13 mouse cellular contexts compared by ENCODE assay signal in genomic region chr13:120031676-120032075, GRCm38 (mm10). TPM values are rescaled to one million over a fixed set of nuclear protein-coding genes. Genes with fewer than 3 reads are reported as not detected.
DNase-seq lines count a peak whose midpoint lies in the region.
"Not testable (repeated sequence)": the region's sequence is repeated elsewhere in the genome, so short reads cannot be mapped to it uniquely, and the experiment has no call there.
"Had no signal": no experiment of that assay in that cellular context is flagged by ENCODE, and none has a peak within 500 bp of the region (broad histone marks: within the 10 kb centered on the region; RNA-seq: fewer than 3 reads in every experiment).

No protein-coding gene starts in this region.

- intact Hi-C loops in heart, postnatal 36 days (cut with DNase I); left cerebral cortex, postnatal 36 days (cut with DNase I): not testable (repeated sequence)

- peak; percentile 20 for DNase-seq in T-cell, adult 2 months (ENCODE audit: low spot score)
- peak; percentile 58 to 70 for DNase-seq in frontal cortex, postnatal 25 days (ENCODE audit: low spot score in 2 of 2)
- DNase-seq in heart, postnatal 36 days: peak; percentile 47 to 50
- DNase-seq in layer of hippocampus, adult 11-12 months (ENCODE audit: low spot score): peak; percentile 26
- DNase-seq in left cerebral cortex, postnatal 36 days (ENCODE audit: low spot score in 2 of 2): peak; percentile 57 to 58
- DNase-seq in natural killer cell, adult 2 months (ENCODE audit: low spot score in 2 of 2): peak; percentile 36 to 53
- DNase-seq in spleen, postnatal 10 days (ENCODE audit: low spot score in 2 of 2): peak; percentile 22 to 44
- peak; percentile 15 for DNase-seq in urinary bladder, postnatal 25 days (ENCODE audit: low spot score)

RNA-seq across cellular contexts. Expression of gene Gm36079, which starts 4.9 kb away (rescaled TPM):
- total RNA-seq in heart, postnatal 36 days (2021): not detected
- not detected for total RNA-seq in left cerebral cortex, postnatal 36 days (2021)
- total RNA-seq: adrenal gland, postnatal 4 days; gastrocnemius, postnatal 14 days; heart, adult 8-10 months; left cerebral cortex, postnatal 4 days; midbrain, postnatal 0 days had no signal

RNA-seq across cellular contexts. Expression of gene Gm21188, which starts 20.3 kb away (rescaled TPM):
- under 1 TPM in 1 of 2 experiments, not detected in 1; 0.31 TPM for total RNA-seq in heart, postnatal 36 days (2021)
- under 1 TPM in 1 of 2 experiments, not detected in 1; 0.20 TPM for total RNA-seq in left cerebral cortex, postnatal 36 days (2021)
- total RNA-seq: left cerebral cortex, postnatal 4 days; midbrain, postnatal 0 days had no signal

Comparison
In these comparisons a context has a peak if more than half of its experiments do, and no peak if none do; other contexts are left out.
1. Peak in every context shown above with its lines: DNase-seq.